ENCODE assay signal across 8 mouse cellular contexts in the genomic region with DNA sequence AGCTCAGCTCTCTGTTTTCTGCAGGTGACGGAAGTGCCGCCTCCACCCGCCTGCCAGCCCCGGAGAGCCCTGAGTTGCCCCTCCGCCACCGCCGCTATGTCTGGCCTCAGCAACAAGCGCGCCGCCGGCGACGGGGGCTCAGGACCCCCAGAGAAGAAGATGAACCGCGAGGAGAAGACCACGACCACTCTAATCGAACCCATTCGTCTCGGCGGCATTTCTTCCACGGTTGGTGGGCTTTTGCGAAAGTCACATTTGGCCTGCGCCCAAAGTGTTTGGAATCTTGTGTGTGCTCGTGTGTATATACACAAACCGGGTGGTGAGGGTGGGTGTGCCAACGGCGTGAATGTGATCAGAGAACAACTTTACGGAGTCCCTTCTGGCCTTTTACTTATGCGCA. TPM values are rescaled to one million over a fixed set of nuclear protein-coding genes. Genes with fewer than 3 reads are reported as not detected.
A peak's percentile ranks its signal among the peaks of the same experiment; 100 is the strongest.
DNase-seq lines count a peak whose midpoint lies in the region; ATAC-seq and TF ChIP-seq lines count a peak whose summit lies in the region.

No protein-coding gene starts in this region.

- TF ChIP-seq EP300 in stomach, postnatal 0 days (optimal IDR thresholded peaks at IDR 0.05) = no peak

- H3K4me3 ChIP-seq in gastrocnemius, adult 2 months = peak overlapping the region; percentile 93
- peak overlapping the region; percentile 98 for H3K4me3 ChIP-seq in thymus, adult 2 months (ENCODE audit: control insufficient read depth, insufficient read depth, low read length)
- H3K4me3 ChIP-seq in liver, embryonic 11.5 days (ENCODE audit: low read depth, low read length) = peak overlapping the region; percentile 95
- peak overlapping the region; percentile 93 for H3K4me3 ChIP-seq in stomach, postnatal 0 days (ENCODE audit: low read depth, low read length)

- TF ChIP-seq POLR2A in thymus, adult 2 months (IDR thresholded peaks at IDR 0.05; ENCODE audit: control insufficient read depth, extremely low read depth, insufficient read depth, low read length, poor library complexity) = 0 out of 2 replicates have a peak, but pooled peaks have one; percentile 7

- TF ChIP-seq CTCF in gastrocnemius, adult 2 months (IDR thresholded peaks at IDR 0.05) = no peak
- TF ChIP-seq CTCF in thymus, adult 2 months (IDR thresholded peaks at IDR 0.05; ENCODE audit: borderline replicate concordance, control insufficient read depth, extremely low read depth, insufficient read depth, low read length, poor library complexity) = no peak
- TF ChIP-seq CTCF in stomach, postnatal 0 days (IDR thresholded peaks at IDR 0.05; ENCODE audit: low read depth) = no peak

- ATAC-seq in liver, embryonic 11.5 days (replicated peaks; ENCODE audit: low FRiP score) = no peak
- ATAC-seq in stomach, postnatal 0 days (ENCODE audit: low FRiP score, low TSS enrichment) = no peak

- H3K36me3 ChIP-seq in thymus, adult 2 months (ENCODE audit: control insufficient read depth, insufficient read depth, low read length) = peaks cover 37% of the 10 kb centered on the region
- peaks cover 36% of the 10 kb centered on the region for H3K36me3 ChIP-seq in liver, embryonic 11.5 days (ENCODE audit: control insufficient read depth, insufficient read depth, low read length)
- H3K36me3 ChIP-seq in stomach, postnatal 0 days (ENCODE audit: control insufficient read depth, insufficient read depth, low read length) = peaks cover 25% of the 10 kb centered on the region

- peak overlapping the region; percentile 93 for H3K27ac ChIP-seq in gastrocnemius, adult 2 months
- H3K27ac ChIP-seq in thymus, adult 2 months (ENCODE audit: control insufficient read depth, insufficient read depth, low read length) = peak overlapping the region; percentile 42; the same call in 1 of the 2 replicates
- H3K27ac ChIP-seq in liver, embryonic 11.5 days (ENCODE audit: low read depth, low read length) = 0 out of 2 replicates have a peak overlapping the region, but pooled peaks have one; percentile 45
- H3K27ac ChIP-seq in stomach, postnatal 0 days (replicated peaks) = peak overlapping the region; percentile 67

- DNase-seq in gastrocnemius, adult 2 months = no peak
- no peak for DNase-seq in gastrocnemius, postnatal 4 days (ENCODE audit: low spot score in 2 of 2)
- DNase-seq in thymus, adult 2 months = no peak
- DNase-seq in thymus, postnatal 25 days = no peak
- DNase-seq in liver, embryonic 11.5 days (ENCODE audit: low spot score) = no peak
- no peak for DNase-seq in stomach, postnatal 0 days (ENCODE audit: low spot score)
- DNase-seq in gastrocnemius, adult 18-20 months (ENCODE audit: low spot score) = no peak
- DNase-seq in B cell, adult 2 months = no peak

- H3K4me1 ChIP-seq in thymus, adult 2 months (replicated peaks; ENCODE audit: control insufficient read depth, insufficient read depth, low read length) = peaks cover 13% of the 10 kb centered on the region
- peaks cover 28% of the 10 kb centered on the region for H3K4me1 ChIP-seq in liver, embryonic 11.5 days (replicated peaks; ENCODE audit: control insufficient read depth, insufficient read depth, low read length)
- no peaks in the 10 kb centered on the region for H3K4me1 ChIP-seq in stomach, postnatal 0 days (replicated peaks; ENCODE audit: control insufficient read depth, insufficient read depth)

- no peaks in the 10 kb centered on the region for H3K27me3 ChIP-seq in thymus, adult 2 months (ENCODE audit: control insufficient read depth, insufficient read depth, low read length)
- no peaks in the 10 kb centered on the region for H3K27me3 ChIP-seq in liver, embryonic 11.5 days (replicated peaks; ENCODE audit: control insufficient read depth, insufficient read depth, low read length)
- no peaks in the 10 kb centered on the region for H3K27me3 ChIP-seq in stomach, postnatal 0 days (ENCODE audit: control insufficient read depth, insufficient read depth, low read length)

- peak overlapping the region; percentile 94 for H3K4me2 ChIP-seq in liver, embryonic 11.5 days
- peak overlapping the region; percentile 86 for H3K4me2 ChIP-seq in stomach, postnatal 0 days (replicated peaks; ENCODE audit: low read depth)

- H3K9me3 ChIP-seq in liver, embryonic 11.5 days (ENCODE audit: control insufficient read depth, low read length) = no peaks in the 10 kb centered on the region
- no peaks in the 10 kb centered on the region for H3K9me3 ChIP-seq in stomach, postnatal 0 days (ENCODE audit: control insufficient read depth, low read length)

- intact Hi-C loops in gastrocnemius, adult 2 months (cut with DNase I) = loop anchor here (5.0 kb wide), 1 partner anchor 77 kb away; a partner anchor contains a TSS

- H3K9ac ChIP-seq in liver, embryonic 11.5 days (ENCODE audit: low read depth, low read length) = peak overlapping the region; percentile 89
- peak overlapping the region; percentile 94 for H3K9ac ChIP-seq in stomach, postnatal 0 days (ENCODE audit: low read length)

- 4% methylated on average over 29 of the region's 29 CpGs for WGBS in thymus, adult 2 months
- 4% methylated on average over 29 of the region's 29 CpGs for WGBS in liver, embryonic 11.5 days
- 2% methylated on average over 28 of the region's 29 CpGs for WGBS in stomach, postnatal 0 days

RNA-seq across cellular contexts. Expression of a gene that starts 0.3 kb away (rescaled TPM):
- total RNA-seq in gastrocnemius, adult 2 months (2021) = 10 to 100 TPM; 33.3 to 34.6 TPM
- total RNA-seq in gastrocnemius, postnatal 4 days (2021) = 10 to 100 TPM; 48.4 to 50.5 TPM
- 65.9 and 67.4 TPM in 2 replicates for polyA plus RNA-seq in thymus, adult 2 months (2012; rRNA removed)
- polyA plus RNA-seq in liver, embryonic 11.5 days (2014; fragmentation: Nextera tagmentation; extraction: Ambion mirVana) = 44.1 and 49.0 TPM in 2 replicates
- 17.1 and 18.7 TPM in 2 replicates for polyA plus RNA-seq in stomach, postnatal 0 days (2015; fragmentation: Nextera tagmentation; extraction: Ambion mirVana)
- 10 to 100 TPM; 30.5 to 33.4 TPM for total RNA-seq in gastrocnemius, adult 18-20 months (2021)

RNA-seq across cellular contexts. Expression of a gene that starts 0.5 kb away (rescaled TPM):
- total RNA-seq in gastrocnemius, adult 2 months (2021) = 1 to 10 TPM; 1.7 to 2.4 TPM
- total RNA-seq in gastrocnemius, postnatal 4 days (2021) = 1 to 10 TPM; 5.0 to 5.1 TPM
- 1.5 and 2.9 TPM in 2 replicates for polyA plus RNA-seq in thymus, adult 2 months (2012; rRNA removed)
- 5.4 and 6.2 TPM in 2 replicates for polyA plus RNA-seq in liver, embryonic 11.5 days (2014; fragmentation: Nextera tagmentation; extraction: Ambion mirVana)
- 3.5 and 3.6 TPM in 2 replicates for polyA plus RNA-seq in stomach, postnatal 0 days (2015; fragmentation: Nextera tagmentation; extraction: Ambion mirVana)
- 1 to 10 TPM; 2.9 to 3.3 TPM for total RNA-seq in gastrocnemius, adult 18-20 months (2021)

RNA-seq across cellular contexts. Expression of a gene that starts 15.8 kb away (rescaled TPM):
- 10 to 100 TPM in 1 of 2 experiments, 1 to 10 TPM in 1; 8.3 to 10.8 TPM for total RNA-seq in gastrocnemius, adult 2 months (2021)
- total RNA-seq in gastrocnemius, postnatal 4 days (2021) = 10 to 100 TPM; 21.6 to 25.5 TPM
- polyA plus RNA-seq in thymus, adult 2 months (2012; rRNA removed) = 193 and 202 TPM in 2 replicates
- polyA plus RNA-seq in liver, embryonic 11.5 days (2014; fragmentation: Nextera tagmentation; extraction: Ambion mirVana) = 41.6 and 41.7 TPM in 2 replicates
- polyA plus RNA-seq in stomach, postnatal 0 days (2015; fragmentation: Nextera tagmentation; extraction: Ambion mirVana) = 22.6 and 24.3 TPM in 2 replicates
- 10 to 100 TPM in 1 of 2 experiments, 1 to 10 TPM in 1; 9.0 to 10.4 TPM for total RNA-seq in gastrocnemius, adult 18-20 months (2021)

RNA-seq across cellular contexts. Expression of a gene that starts 26.7 kb away (rescaled TPM):
- 1 to 10 TPM; 9.3 TPM for total RNA-seq in gastrocnemius, adult 2 months (2021)
- 10 to 100 TPM; 13.1 to 13.5 TPM for total RNA-seq in gastrocnemius, postnatal 4 days (2021)
- 27.7 and 33.1 TPM in 2 replicates for polyA plus RNA-seq in thymus, adult 2 months (2012; rRNA removed)
- polyA plus RNA-seq in liver, embryonic 11.5 days (2014; fragmentation: Nextera tagmentation; extraction: Ambion mirVana) = 8.3 and 9.8 TPM in 2 replicates
- 3.6 and 3.7 TPM in 2 replicates for polyA plus RNA-seq in stomach, postnatal 0 days (2015; fragmentation: Nextera tagmentation; extraction: Ambion mirVana)
- total RNA-seq in gastrocnemius, adult 18-20 months (2021) = 1 to 10 TPM; 7.4 to 9.5 TPM

RNA-seq across cellular contexts. Expression of a gene that starts 27.7 kb away (rescaled TPM):
- not detected for total RNA-seq in gastrocnemius, adult 2 months (2021)
- 1 to 10 TPM in 1 of 2 experiments, not detected in 1; 3.1 TPM for total RNA-seq in gastrocnemius, postnatal 4 days (2021)
- polyA plus RNA-seq in thymus, adult 2 months (2012; rRNA removed) = 12.5 and 12.8 TPM in 2 replicates
- polyA plus RNA-seq in liver, embryonic 11.5 days (2014; fragmentation: Nextera tagmentation; extraction: Ambion mirVana) = 6.9 and 11.1 TPM in 2 replicates
- 22.7 and 24.3 TPM in 2 replicates for polyA plus RNA-seq in stomach, postnatal 0 days (2015; fragmentation: Nextera tagmentation; extraction: Ambion mirVana)
- not detected for total RNA-seq in gastrocnemius, adult 18-20 months (2021)

Comparison
In these comparisons a context has a peak if more than half of its experiments do, and no peak if none do; other contexts are left out.
1. H3K27ac ChIP-seq: peak in every context shown above with its lines; median percentile 93 in gastrocnemius, adult 2 months; 67 in stomach, postnatal 0 days; 45 in liver, embryonic 11.5 days; 42 in thymus, adult 2 months.